Mouse (Mus musculus) Muller cell, postnatal 12 days (primary cell): ENCODE measurements around the gene Olfr49.
"Not testable (repeated sequence)": the region's sequence is repeated elsewhere in the genome, so short reads cannot be mapped to it uniquely, and the experiment has no call there.

Source experiments
- DNase-seq: peaks from one replicate; pipeline ENCODE4 v3.0.0-alpha.2; 2015; ENCODE audit errors: inconsistent ontology term

Gene Olfr49

DNA sequence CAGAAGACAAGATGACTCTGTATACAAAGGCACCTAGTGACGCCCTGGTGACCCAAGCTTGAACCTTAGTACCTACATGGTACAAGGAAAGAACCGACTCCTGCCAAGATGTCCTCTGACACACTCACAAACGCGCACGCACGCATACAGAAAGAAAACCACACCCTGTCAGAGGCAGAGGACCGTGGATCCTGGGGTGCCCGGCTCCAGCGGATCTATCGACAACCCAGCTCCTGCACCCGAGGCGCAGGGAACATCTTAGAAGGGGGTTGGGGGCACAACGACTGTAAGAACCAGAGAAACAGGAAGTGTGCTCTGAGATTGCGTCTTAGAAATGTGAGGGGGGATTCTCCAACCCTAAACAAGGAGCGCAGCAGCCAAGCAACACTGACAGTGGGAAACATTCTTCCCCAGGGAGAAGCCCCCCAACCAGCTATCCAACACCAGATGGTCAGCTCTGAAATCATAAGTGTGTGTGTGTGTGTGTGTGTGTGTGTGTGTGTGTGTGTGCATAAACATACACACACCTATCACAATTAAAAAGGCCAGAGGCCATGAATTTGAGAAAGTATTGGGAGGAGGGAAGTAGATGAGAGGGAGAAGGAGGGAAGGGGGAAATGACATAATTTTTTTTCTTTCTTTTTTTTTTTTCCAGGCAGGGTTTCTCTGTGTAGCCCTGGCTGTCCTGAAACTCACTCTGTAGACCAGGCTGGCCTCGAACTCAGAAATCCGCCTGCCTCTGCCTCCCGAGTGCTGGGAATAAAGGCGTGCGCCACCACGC is 53.4 kb downstream of the Olfr49 start:
- DNase-seq: no peak

DNA sequence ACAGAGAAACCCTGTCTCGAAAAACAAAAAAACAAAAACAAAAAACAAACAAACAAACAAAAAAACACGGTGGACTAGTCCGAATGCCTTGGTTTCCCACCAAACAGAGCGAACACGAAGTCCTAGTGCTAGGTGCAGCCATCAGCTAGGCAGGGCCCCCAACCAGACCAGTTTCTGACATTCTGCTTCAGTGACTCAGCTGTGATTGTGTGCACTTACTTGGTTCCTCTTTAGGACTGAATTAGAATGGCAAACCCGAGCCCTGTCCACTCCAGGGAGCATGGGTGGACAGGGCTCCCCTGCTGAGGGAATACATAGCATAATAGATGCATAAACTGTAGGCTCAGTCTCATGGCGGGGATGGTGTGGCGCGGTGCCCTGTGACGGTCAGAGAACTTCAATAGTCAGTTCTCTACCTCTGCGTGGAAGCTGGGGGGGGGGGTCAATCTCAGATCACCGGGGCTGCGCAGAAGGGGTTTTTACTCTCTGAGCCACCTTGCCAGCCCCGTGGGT is 54.0 kb downstream of the Olfr49 start:
- DNase-seq: no peak

DNA sequence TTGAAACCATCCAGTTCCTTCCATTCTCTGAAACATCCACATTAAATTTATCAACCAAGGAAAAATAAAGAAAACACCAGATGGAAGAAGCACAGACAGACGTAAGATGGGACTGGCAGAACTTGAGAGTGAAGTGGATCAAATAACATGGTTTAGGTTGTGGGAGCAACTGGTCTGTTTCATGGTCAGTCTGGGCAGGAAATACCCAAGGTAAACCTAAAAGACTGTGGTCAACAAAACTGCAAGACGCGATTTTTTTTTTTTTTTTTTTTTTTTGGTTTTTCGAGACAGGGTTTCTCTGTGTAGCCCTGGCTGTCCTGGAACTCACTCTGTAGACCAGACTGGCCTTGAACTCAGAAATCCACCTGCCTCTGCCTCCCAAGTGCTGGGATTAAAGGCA is 54.9 kb downstream of the Olfr49 start:
- DNase-seq: not testable (repeated sequence)

DNA sequence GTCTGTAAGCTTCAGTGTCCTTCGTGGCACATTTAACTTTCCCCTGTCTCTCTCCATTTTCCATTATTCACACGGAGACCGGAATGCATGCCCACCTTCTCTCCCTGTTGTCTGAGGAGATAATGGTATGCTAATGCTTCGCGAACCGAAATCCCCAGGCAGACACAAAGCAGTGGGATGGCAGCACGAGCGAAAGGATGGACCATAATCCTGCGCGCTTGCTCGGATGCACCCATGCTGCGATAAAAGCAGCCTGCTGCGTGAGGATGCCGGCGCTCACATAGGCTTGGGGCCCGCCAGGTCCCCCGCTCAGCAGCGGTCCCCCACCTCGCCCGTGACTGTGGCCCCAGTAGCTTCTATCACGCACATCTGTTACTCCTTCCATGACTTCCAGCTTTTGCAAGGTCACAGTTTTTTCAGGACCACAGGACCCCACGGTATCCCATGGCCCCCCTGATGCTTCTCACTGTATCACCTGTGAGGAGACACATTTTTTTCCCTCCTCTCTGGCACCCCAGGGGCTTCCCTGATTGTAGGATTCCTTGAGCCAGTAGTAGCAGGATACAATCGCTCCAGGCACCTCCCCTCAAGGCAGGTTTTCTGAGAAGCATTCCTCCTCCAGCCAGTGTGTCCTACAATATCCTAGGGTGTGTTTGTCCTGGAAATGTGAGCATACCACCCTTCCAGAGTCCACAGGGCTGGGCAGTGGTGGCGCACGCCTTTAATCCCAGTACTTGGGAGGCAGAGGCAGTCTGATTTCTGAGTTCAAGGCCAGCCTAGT is 55.6 kb downstream of the Olfr49 start:
- DNase-seq: no peak

DNA sequence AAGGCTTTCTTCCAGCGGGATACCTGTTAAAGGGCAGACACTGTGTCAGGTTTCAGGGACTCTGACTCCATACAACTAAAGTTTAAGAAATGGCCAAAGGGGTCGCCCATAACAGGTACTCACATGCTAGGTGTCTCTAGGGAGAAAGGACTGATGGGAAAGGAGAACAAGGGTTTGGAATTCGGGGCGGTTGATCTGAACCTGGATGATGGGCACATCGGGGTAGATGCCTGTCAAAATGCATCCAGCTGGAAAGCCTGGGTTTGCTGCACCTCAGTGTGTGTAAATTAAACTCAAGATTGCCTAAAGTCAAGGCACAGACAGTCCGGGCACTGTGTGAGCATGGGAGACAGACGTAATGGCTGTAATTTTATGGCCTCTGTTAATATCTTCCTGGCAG is 56.2 kb downstream of the Olfr49 start:
- no peak for DNase-seq
